Mouse (Mus musculus) brain, embryonic 14.5 days (tissue): ENCODE measurements at regions not wholly inside any gene's neighbourhood (a gene's known extent, or its start where the extent isn't known, plus 50 kb on each side); places are given as distances from the start of the nearest gene placed in this dataset.

Experiments
- CTCF ChIP-seq: fragments of 200-500 bp; IDR thresholded peaks from 2 replicates; pipeline ENCODE4 v1.5.1; 2012; ENCODE audit warnings: inconsistent platforms, mild to moderate bottlenecking, moderate library complexity, borderline replicate concordance; ENCODE audit not compliant: insufficient read depth, insufficient read length; ENCODE audit errors: extremely low read depth
- POLR2A ChIP-seq: fragments of 200-500 bp; IDR thresholded peaks from 2 replicates; pipeline ENCODE4 v1.6.1; 2012; ENCODE audit warnings: mild to moderate bottlenecking, inconsistent platforms, borderline replicate concordance; ENCODE audit not compliant: poor library complexity, insufficient read depth, insufficient read length, severe bottlenecking; ENCODE audit errors: extremely low read depth

DNA sequence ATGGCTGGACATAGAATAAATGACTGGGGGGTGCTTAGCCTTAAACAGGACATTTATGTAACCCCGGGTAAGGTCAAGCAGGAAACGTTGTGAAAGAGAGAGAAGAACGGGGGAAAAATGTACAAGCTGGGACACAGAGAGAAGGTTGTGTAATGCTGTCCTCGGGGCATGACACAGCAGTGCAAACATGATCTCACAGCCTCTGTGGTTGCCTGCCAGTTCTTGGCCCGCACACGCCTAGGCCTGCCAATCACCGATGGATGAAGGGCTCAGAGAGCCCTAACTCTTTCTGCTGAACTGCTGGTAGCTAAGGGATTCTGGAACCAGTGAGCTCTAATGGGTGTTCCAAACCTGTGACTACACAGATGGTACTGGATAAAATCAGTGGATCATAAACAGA is 96.5 kb upstream of the Btg3 start:
- no peak for TF ChIP-seq POLR2A
- TF ChIP-seq CTCF = no peak
